Mouse (Mus musculus) leukemia stem cell, adult 10-12 weeks (primary cell): ENCODE results near the gene Vps29. TPM values are rescaled to one million over a fixed set of nuclear protein-coding genes. Genes with fewer than 3 reads are reported as not detected.

Source experiments
- polyA plus RNA-seq: library from polyadenylated mRNA; stranded (reverse); fragments of >175 nt; gene quantifications from 2 replicates; pipeline ENCODE4 v1.2.3, GENCODE M21; 2012; ENCODE audit warnings: low replicate concordance

The Vps29 gene
- 6.0 and 10.4 TPM in 2 replicates for polyA plus RNA-seq

DNA sequence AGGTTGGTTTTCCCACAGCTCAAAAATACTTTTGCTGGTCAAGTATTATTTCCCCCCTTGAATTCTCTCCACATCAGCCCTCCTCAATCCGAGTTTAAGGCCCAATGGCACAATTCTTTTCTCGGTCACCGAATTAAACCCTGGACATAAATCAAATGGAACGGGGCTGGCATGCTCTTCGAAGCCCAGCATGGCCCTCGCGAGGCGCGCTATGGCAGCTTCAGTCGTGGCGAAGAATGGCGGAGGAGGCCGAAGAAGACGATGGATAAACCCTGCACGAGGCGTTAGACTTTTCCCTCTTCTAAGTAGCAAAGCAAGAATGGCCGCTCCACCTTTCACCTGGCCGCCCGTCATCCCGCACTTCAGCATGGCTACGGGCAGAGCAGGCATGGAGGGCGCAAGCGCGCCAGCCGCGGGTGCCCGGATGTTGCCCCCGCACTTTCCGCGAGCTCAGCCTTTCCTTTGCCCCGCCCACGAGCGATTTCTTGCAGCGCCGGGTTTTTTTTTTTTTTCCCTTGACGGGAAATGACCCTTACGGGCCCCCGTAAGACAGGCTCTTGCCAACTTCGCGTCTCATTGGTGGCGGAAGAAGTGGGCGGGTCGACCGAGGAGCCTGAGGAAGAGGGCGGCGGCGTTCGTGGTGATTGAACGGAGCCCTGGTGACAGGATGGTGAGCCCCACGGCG, at the start of gene Vps29, which contains the start of gene Rad9b:
Vps29 (plus strand) TSS at position 563 of the 685 bp plus-strand sequence.
Rad9b (minus strand) TSS at position 427 of the 685 bp plus-strand sequence.

DNA sequence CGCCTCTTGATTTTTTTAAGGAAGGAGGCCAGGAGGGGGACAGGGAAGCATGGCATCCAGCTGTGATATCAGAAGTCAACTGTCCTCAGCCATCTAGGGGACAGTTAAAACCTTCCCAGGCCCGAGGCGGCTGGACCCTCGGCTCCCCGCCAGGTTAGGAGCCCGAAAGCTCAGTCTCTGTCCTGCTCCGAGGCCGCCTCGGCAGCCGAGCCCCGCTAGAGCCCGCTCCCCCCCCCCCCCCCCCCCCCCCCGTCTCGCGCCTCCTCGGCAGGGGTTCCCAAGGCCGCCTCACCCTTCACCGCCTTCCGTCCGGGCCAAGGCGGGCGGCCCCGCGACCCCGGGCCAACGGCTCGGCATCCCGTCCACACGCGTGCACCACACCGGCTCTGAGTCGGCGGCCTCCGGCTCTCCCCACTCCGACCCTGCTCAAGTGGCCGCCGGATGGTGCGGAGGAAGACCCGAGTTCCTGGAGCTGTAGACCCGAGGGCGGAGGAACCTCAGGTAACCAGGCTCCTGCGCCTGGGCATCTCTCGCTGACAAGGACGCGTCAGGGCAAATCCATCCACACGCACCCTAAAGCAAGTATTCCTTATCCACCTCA, 17.5 kb downstream of the Vps29 start, which contains the start of gene Gpn3:
Gpn3 (plus strand) TSS at position 286 of the 601 bp plus-strand sequence.

DNA sequence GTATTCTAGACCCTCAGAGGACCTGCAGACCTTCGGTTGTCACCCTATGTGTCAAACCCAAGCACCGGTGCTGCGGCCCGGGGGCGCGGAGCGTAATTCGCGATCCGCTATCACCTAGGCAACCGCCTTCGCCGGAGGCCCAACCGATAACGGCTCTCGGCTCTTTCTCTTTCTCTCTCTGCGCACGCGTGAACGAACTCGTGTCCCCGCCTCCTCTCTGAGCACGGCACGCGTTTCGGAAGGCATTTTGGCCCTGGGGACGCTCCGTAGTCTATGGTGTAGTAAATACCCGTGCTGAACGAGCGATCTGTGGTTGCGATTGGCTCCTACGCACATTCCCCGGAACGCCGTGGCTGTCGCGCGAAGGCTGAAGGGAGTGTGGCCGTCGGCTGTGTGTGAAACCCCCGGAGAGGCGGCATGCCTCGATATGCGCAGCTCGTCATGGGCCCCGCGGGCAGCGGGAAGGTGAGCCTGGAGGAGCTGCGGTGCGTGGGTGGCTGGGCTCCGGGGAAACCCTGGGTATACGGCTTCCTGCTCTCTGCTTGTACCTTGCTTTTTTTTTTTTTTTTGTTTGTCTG, 18.1 kb downstream of the Vps29 start, which contains the start of gene Fam216a:
Fam216a (minus strand) TSS at position 173 of the 578 bp plus-strand sequence.

DNA sequence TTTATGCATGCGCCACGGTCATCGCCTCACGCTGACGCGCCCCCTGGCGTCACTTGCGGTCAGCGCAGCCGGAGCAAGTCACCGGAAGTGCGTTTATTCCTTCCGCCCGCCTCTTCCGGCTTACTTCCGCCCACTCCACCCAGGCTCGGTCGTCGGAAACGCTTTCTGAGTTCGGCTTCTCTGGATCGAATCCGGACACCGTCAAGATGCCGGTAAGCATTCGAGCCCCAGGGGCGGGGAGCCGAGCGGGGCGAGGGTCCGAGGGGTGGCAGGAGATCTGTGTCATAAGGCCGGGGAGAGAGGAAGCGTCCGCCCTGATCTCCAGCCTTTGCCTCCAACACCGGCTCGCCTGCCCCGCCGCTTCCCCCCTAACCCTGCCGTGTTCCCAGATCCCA, 37.6 kb downstream of the Vps29 start, which contains the start of gene Arpc3:
Arpc3 (plus strand) TSS at position 93 of the 395 bp plus-strand sequence.

Other genes starting within 250 kb of the Vps29 start
- 0.03 TPM in 1 of 2 replicates, not detected in the other for gene Ccdc63, start 213.5 kb upstream of the Vps29 start, polyA plus RNA-seq
- 112 and 162 TPM in 2 replicates for gene Ppp1cc, start 196.1 kb upstream of the Vps29 start, polyA plus RNA-seq
- gene Hvcn1, start 147.6 kb upstream of the Vps29 start, polyA plus RNA-seq, result 30.4 and 37.6 TPM in 2 replicates
- gene Tctn1, start 89.9 kb upstream of the Vps29 start, polyA plus RNA-seq, result 6.6 and 11.7 TPM in 2 replicates
- gene Pptc7, start 70.0 kb upstream of the Vps29 start, polyA plus RNA-seq, result 8.2 and 25.1 TPM in 2 replicates
- 0.88 and 1.6 TPM in 2 replicates for gene Rad9b, start 136 bp upstream of the Vps29 start, polyA plus RNA-seq
- 21.2 and 28.3 TPM in 2 replicates for gene Gpn3, start 17.5 kb downstream of the Vps29 start, polyA plus RNA-seq
- 31.5 and 44.2 TPM in 2 replicates for gene Fam216a, start 18.0 kb downstream of the Vps29 start, polyA plus RNA-seq
- gene Arpc3, start 37.5 kb downstream of the Vps29 start, polyA plus RNA-seq, result 17.9 and 41.8 TPM in 2 replicates
- gene Anapc7, start 67.3 kb downstream of the Vps29 start, polyA plus RNA-seq, result 7.0 and 12.9 TPM in 2 replicates
- 53.8 and 78.0 TPM in 2 replicates for gene Atp2a2, start 147.9 kb downstream of the Vps29 start, polyA plus RNA-seq